Mouse (Mus musculus): Measurements from ENCODE around the gene Mars. TPM values are rescaled to one million over a fixed set of nuclear protein-coding genes. Genes with fewer than 3 reads are reported as not detected.

Mars gene
- total and polyA plus RNA-seq, 3 experiments = 147 to 195 TPM; not detected in 1

GRCm38 (mm10) chr10:127350594-127351284 is 39.2 kb upstream of the Mars start (continued):
- TF ChIP-seq MYC (IDR thresholded peaks at IDR 0.05; ENCODE audit: low read depth, low read length) = peak; percentile 52; the same call in 1 of the 2 replicates
- no peak for TF ChIP-seq USF1 (IDR thresholded peaks at IDR 0.05; ENCODE audit: low read depth, low read length)
- TF ChIP-seq SIN3A (IDR thresholded peaks at IDR 0.05; ENCODE audit: low read length) = peak; percentile 56
- TF ChIP-seq MAX (IDR thresholded peaks at IDR 0.05; ENCODE audit: low read length) = peak; percentile 69

- Histone ChIP-seq H3K4me1 (ENCODE audit: control insufficient read depth in 1 of 2, insufficient read depth in 2 of 2, low read length in 2 of 2) (peaks cover 0 to 14% of the 10 kb centered on the region in 2 experiments; a peak in 2 of 4 replicates), H3K27me3 (ENCODE audit: control insufficient read depth in 1 of 2, insufficient read depth in 2 of 2, low read length in 2 of 2) (peaks cover 0 to 1% of the 10 kb centered on the region in 2 experiments; a peak in 2 of 4 replicates), H3K9me3 (replicated peaks; ENCODE audit: insufficient read depth, low read length) (no peaks in the 10 kb centered on the region), H3K36me3 (ENCODE audit: control insufficient read depth in 1 of 2, insufficient read depth in 2 of 2, low read length in 2 of 2) (no peaks in the 10 kb centered on the region), H3K9ac (ENCODE audit: control insufficient read depth, low read depth, low read length, poor library complexity, severe bottlenecking) (no peak overlapping the region), H3K79me2 (ENCODE audit: control insufficient read depth, insufficient read depth, low read length, poor library complexity) (no peaks in the 10 kb centered on the region), H3K4me3 (ENCODE audit: control insufficient read depth in 1 of 2, insufficient read depth in 1 of 2, low read depth in 2 of 2, low read length in 2 of 2) (no peak overlapping the region), H3K27ac (ENCODE audit: control insufficient read depth, low read depth, low read length) (no peak overlapping the region)
- TF ChIP-seq KAT2A (conservative IDR thresholded peaks at IDR 0.05; ENCODE audit: low read depth, low read length) (no peak), ZNF384 (IDR thresholded peaks at IDR 0.05; ENCODE audit: low read depth, low read length) (no peak), TBP (IDR thresholded peaks at IDR 0.05; ENCODE audit: low read depth, low read length) (no peak)
- no peak for DNase-seq (ENCODE audit: low read depth, low spot score)
These were observed 38.2 kb upstream of the Mars start for GRCm38 (mm10) chr10:127349810-127350209.

GRCm38 (mm10) chr10:127348957-127349356 is 37.4 kb upstream of the Mars start:
- Histone ChIP-seq H3K27ac (ENCODE audit: control insufficient read depth, low read depth, low read length) (no peak overlapping the region), H3K36me3 (ENCODE audit: control insufficient read depth in 1 of 2, insufficient read depth in 2 of 2, low read length in 2 of 2) (no peaks in the 10 kb centered on the region), H3K4me3 (ENCODE audit: control insufficient read depth in 1 of 2, insufficient read depth in 1 of 2, low read depth in 2 of 2, low read length in 2 of 2) (no peak overlapping the region), H3K4me1 (ENCODE audit: control insufficient read depth in 1 of 2, insufficient read depth in 2 of 2, low read length in 2 of 2) (peaks cover 0 to 14% of the 10 kb centered on the region in 2 experiments; a peak in 2 of 4 replicates), H3K9ac (ENCODE audit: control insufficient read depth, low read depth, low read length, poor library complexity, severe bottlenecking) (no peak overlapping the region), H3K27me3 (ENCODE audit: control insufficient read depth in 1 of 2, insufficient read depth in 2 of 2, low read length in 2 of 2) (no peaks in the 10 kb centered on the region; a peak in 2 of 4 replicates), H3K79me2 (ENCODE audit: control insufficient read depth, insufficient read depth, low read length, poor library complexity) (no peaks in the 10 kb centered on the region), H3K9me3 (replicated peaks; ENCODE audit: insufficient read depth, low read length) (no peaks in the 10 kb centered on the region)
- TF ChIP-seq MEF2A (IDR thresholded peaks at IDR 0.05; ENCODE audit: extremely low read depth, insufficient replicate concordance, low read depth, low read length, poor library complexity, severe bottlenecking) = no peak
- no peak for TF ChIP-seq NELFE (IDR thresholded peaks at IDR 0.05; ENCODE audit: low read depth, low read length)
- peak; percentile 28 for TF ChIP-seq RAD21 (IDR thresholded peaks at IDR 0.05; ENCODE audit: low read depth, low read length)
- TF ChIP-seq ZC3H11A (IDR thresholded peaks at IDR 0.05; ENCODE audit: low read depth, low read length) = no peak
- no peak for TF ChIP-seq TCF12 (IDR thresholded peaks at IDR 0.05; ENCODE audit: low read depth, low read length)
- TF ChIP-seq HCFC1 (IDR thresholded peaks at IDR 0.05; ENCODE audit: low read depth, low read length) = no peak
- TF ChIP-seq MYB (IDR thresholded peaks at IDR 0.05; ENCODE audit: low read depth, low read length) = no peak
- no peak for TF ChIP-seq EP300 (IDR thresholded peaks at IDR 0.05; ENCODE audit: low read depth in 1 of 2, low read length in 2 of 2)
- TF ChIP-seq GATA1 (IDR thresholded peaks at IDR 0.05; ENCODE audit: low read depth, low read length) = no peak
- TF ChIP-seq CHD2 (IDR thresholded peaks at IDR 0.05; ENCODE audit: low read length) = no peak
- TF ChIP-seq SIN3A (IDR thresholded peaks at IDR 0.05; ENCODE audit: low read length) = 0 out of 2 replicates have a peak, but pooled peaks have one; percentile 22
- peak; percentile 23; the same call in 1 of the 2 replicates for TF ChIP-seq SMC3 (IDR thresholded peaks at IDR 0.05; ENCODE audit: low read depth, low read length)
- no peak for TF ChIP-seq E2F4 (IDR thresholded peaks at IDR 0.05; ENCODE audit: borderline replicate concordance, low read depth, low read length)
- no peak for TF ChIP-seq KAT2A (conservative IDR thresholded peaks at IDR 0.05; ENCODE audit: low read depth, low read length)
- TF ChIP-seq CTCF (IDR thresholded peaks at IDR 0.05 in 2 of 3, conservative IDR thresholded peaks at IDR 0.05 in 1 of 3; ENCODE audit: control insufficient read depth in 1 of 3, insufficient read depth in 1 of 3, low read depth in 2 of 3, low read length in 3 of 3, poor library complexity in 1 of 3, severe bottlenecking in 1 of 3) = peak; percentile 53 to 61 (median 55); a peak in 5 of 6 replicates
- TF ChIP-seq MYC (IDR thresholded peaks at IDR 0.05; ENCODE audit: low read depth, low read length) = no peak
- no peak for TF ChIP-seq MXI1 (IDR thresholded peaks at IDR 0.05; ENCODE audit: low read depth, low read length)
- no peak for TF ChIP-seq MAZ (IDR thresholded peaks at IDR 0.05; ENCODE audit: low read depth, low read length)
- DNase-seq (ENCODE audit: low read depth, low spot score) = peak; percentile 66
